Mouse (Mus musculus): ENCODE results near the gene Stx7.
A peak's percentile ranks its signal among the peaks of the same experiment; 100 is the strongest.
"Not testable (repeated sequence)": the region's sequence is repeated elsewhere in the genome, so short reads cannot be mapped to it uniquely, and the experiment has no call there.

Gene Stx7

DNA sequence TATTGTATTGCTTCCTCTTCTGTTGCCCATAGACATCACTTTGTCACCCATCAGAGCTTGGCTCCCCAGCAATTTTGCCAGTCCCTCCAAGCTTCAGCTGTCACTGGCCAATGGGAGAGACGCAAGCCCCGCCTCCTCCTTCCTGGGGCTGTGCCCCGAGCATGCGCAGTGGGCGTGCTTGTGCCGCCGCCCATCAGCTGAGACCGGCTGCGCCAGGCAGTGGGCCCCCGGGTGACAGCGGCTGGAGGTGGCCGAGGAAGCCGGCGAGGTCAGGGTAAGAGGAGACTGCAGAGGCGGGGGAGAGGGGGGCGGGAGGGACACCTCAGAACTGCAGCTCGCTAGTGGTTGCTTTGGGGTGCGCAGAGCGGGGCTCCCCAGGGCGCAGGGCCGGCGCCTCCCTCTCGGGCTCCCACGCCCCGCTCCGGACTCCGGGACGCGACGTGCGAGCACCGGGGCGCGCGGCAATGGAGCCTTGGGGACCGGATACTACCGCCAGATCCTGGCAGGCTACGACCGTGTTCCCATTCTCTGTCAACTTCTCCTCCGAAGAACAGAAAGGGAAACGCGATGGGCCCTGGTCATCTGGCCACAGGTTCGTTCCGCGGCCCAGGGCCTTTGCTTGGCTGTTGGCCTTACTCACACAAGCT, at the start of gene Stx7:
TSS of gene Stx7 (plus strand) at position 168 of the 647 bp plus-strand sequence.
- DNase-seq: peak; percentile 93

DNA sequence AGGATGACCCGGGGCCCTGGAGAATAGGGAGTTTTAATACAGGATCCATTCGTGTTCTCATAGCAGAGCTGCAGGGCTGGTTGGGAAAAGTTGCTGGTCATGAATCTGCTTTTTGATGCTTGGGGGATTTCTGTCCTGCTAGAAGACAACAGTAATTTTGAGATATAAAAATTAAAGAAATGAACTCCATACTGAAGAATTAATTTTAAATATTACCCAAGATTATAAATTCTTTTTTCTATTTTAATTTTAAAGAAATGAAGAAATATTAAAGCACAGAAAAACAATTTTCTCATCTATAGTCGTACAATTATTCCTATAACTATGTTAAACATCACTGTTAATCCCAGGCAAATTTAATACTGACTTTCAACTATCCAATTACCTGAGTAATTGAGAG, 47.3 kb upstream of the Stx7 start, which contains the start of gene Taar8c:
TSS of gene Taar8c (minus strand) at position 101 of the 400 bp plus-strand sequence.
- not testable (repeated sequence) for DNase-seq

DNA sequence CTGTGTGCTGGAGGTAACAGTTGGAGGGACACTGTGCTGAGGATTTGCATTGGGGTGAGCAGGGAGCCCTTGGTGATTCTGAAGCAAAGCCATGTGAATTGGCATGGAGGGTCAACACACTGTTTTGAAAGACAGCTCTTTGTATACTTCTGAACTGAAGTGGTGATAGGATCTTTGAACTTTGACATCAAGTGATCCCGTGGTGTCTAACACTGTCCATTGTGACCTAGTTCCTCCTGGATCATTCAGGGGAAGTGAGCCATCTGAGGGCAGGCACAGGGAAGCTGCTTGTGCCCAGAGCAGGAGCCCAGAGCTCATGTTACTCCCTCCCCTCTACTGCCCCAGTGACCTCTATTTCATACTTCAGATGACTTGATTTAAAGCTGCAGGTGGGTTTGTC, 45.8 kb upstream of the Stx7 start:
- not testable (repeated sequence) for DNase-seq

DNA sequence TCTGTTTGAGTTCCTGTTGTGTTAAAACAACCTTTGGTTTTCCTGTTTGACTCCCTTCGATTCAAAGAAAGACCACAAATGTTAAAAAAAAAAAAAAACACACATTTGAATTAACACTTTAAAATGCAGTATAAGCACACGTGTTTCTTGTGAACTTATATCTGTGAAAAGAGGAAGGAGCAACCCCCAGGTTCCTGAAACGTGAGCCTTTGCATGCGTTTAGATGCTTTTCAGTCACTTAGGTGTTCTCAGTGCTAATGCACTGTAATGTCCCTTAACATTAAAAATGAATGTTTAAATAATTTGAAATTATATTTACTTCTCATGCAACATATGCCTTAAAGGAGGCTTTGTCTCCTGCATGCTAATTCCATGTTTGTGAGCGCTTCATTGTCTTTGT, 41.4 kb upstream of the Stx7 start:
- DNase-seq: no peak

DNA sequence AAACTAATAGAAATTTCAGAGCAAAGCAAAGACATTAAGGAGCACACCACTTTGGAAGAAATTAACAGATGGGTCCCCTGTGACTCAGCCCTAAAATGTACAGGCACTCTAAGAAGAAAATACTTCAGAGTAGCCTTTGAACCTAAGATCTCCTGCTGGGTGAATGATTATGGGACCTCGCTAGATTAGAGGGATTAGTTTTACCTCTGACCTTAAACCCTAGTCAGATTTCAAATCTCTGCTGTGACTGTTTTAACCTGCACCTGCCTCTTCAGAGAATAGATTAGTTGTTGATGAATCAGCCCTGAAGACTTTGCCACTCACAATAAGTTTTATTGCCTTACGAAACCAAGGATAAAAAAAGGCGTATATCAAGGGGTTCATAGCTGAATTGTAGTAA, 40.9 kb upstream of the Stx7 start:
- no peak for DNase-seq

- DNase-seq: not testable (repeated sequence)
These were observed 39.7 kb upstream of the Stx7 start, which contains the start of gene Taar9 for GRCm38 (mm10) chr10:24109434-24109833. Gene Taar9, minus strand, starts transcription at chr10:24109534.

DNA sequence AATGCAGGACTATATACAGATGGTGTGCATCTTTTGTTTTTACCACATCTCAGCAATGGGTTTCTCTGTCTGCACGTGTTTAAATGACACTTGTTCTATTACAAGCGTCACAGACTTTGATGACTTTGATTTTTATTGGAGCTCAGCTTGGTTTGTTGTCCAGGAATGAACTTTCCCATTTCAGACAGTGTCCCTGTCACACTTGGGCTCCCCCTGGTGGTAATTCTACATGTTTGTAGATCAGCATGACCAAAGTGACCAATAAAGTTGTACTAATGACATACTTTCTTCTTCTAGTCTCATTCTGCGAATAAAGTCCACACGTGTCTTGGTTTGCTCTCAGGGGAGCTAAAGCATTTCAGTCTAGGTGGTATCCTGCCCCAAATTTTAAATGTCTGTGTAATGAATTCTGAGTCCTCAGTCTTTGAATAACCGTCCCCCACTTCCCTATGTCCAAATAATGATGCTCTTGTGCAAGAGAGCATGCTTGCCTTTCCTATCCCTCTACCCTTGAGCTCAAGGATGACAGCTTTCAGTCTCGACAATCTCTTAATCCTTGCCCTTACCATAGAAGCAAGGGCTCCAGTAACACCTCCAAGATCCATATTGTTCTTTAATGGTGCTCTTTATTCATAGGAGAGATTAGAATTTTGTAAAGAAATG, 37.9 kb upstream of the Stx7 start:
- DNase-seq: no peak

DNA sequence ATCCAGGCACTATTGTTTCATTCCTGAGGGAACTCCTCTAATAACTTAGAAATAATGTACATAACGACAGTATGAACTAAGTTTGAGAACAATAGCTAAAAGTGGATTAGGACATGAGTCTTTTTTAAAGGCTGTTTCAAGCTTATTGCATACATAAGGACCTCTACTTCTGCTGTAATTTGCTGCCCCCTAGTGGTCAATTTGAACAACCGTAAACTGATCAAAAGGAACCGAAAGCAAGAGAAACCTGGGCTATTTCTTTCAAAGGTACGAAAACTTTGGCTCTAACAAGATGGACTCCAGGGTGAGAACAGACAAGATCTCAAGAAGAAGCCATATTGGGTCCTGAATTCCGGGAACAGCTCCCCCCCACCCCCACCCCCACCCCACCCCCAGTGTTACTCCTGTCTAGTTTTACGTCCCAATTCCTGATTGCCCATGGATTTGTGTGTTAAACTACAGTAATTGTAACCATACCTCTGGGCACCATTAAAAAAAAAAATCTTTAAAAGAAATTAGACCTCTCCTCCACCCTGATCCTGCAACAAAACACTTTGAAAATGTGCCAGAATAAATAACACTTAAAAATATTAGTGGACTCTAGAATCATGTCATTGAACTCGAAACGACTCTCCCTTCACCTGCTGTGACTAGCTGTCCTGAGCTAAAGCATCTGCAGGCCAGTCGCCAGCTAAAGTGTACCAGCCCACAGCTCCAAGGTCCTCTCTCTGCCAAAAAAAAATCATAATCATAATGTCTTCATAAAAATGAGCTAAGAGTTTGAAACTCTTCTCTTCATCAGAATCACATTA, 17.4 kb upstream of the Stx7 start:
- DNase-seq: no peak

DNA sequence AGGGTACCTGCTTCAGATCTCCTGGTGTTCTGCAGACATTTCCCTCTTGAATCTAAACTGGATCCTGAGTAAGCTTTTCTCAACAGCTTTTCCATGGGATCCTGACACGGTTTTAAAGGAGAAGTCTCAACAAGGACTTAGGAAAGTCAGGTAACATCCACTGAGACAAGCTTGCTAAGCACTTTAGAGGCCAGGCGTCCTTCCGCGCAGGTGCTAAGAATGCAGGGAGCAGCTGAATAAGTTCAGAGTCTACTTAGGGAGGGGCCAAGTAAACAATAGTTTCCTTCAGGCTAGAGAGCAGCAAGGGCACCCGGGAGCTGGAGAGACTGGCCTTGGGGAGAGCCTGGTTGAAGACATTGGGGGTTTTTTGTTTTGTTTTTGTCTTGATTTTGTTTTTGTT, 16.8 kb upstream of the Stx7 start:
- DNase-seq: no peak

DNA sequence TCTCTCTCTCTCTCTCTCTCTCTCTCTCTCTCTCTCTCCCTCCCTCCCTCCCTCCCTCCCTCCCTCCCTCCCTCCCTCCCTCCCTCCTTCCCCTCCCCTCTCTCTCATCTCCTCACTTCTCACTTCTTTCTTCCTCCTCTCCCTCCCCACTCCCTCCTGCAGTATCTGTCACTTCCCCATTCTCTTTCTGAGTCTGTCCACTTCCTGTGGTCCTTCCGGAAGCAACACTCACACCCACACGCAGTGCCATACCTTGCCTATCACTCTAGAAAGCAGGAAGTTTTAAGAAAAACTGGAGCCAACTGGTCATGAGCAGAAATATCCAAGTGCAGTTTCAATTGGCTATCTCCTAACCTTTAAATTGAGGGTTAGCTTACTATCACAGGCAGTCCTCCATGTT, 16.0 kb upstream of the Stx7 start:
- DNase-seq: no peak

DNA sequence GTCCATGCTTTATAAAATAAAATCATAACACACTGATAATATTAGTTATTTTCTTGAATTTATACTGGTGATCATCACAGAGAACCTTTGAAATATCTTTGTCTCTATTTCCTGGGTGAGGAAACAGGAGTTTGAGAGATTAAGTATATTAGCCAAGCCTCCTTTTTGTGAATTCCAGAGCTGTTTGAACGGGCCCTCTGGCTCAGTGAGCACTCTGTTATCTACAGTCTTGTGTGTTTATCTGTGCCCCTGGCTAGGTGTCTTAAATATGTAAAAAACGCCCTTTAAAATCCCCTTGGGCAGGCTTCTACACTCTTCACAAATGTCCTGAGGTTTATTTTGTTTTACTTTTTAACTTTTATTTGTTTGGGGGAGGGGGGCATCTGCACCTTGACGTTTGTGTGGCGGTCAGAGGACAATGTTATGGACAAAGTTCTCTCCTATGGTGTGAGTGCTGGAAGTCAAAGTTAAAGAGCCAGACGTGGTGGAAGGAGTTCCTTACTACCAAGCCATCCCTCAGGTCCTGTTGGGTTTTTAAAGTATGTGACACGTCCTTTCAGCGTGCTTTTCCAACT, 14.9 kb upstream of the Stx7 start:
- no peak for DNase-seq

GRCm38 (mm10) chr10:24138623-24139261, 10.4 kb upstream of the Stx7 start:
- DNase-seq: no peak

DNA sequence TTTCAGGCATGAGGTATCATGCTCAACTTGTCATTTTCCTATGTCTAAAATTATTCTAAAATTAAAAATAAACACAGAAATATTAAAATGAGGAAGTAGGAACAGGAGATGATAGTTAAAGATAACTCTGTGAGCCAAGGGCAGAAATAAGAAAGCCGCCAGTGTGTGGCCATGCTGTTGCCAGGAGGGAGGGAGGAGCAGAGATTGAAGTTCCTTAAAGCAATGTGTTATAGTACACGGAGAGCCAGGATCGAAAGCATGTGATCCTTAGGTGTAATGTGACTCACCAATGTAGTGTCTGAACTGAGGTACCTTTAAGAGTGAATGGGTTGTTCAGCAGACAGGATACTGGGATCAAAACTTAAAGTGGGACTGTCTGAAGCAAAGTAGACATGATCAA, 6.4 kb upstream of the Stx7 start:
- no peak for DNase-seq

GRCm38 (mm10) chr10:24150086-24150485, 984 bp downstream of the Stx7 start:
- no peak for DNase-seq

DNA sequence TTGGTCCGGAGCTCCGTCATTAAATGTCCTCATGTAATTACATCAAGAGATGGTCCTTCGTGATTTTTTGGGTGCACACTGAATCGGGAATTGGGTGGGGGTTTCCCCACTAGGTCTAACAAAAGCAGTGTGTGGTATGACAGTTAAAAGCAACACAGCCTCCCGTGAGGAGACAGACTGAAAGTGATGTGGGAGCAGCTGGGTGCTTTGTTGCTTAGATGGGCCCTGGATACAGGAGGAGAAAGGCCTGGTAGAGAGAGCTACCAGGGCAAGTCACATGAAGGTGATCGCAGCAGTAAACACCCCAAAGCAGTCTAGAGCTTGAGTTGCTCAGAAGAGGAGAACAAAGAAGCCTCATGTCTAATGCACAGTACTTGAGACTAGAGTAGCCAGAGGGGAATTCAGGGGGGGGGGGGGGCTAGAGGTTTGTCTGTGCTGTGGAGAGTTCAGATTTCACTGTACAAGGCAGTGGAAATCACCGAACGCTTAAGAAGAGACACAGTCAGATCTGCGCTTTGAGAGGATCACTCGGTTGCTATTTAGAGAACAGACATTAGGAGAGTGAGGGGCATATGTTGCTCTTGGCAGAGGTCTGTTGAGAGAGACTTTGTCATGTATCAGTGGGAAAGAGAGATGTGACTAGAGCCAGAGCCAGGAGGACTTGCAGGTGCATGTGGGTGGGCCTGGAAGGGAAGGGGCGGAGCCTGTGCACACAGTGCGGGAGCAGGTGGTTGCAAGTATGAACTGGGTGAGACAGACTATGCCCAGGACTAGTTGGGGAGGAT, 9.6 kb downstream of the Stx7 start:
- DNase-seq: no peak

- no peak for DNase-seq
These were observed 10.5 kb downstream of the Stx7 start for GRCm38 (mm10) chr10:24159575-24159974.

DNA sequence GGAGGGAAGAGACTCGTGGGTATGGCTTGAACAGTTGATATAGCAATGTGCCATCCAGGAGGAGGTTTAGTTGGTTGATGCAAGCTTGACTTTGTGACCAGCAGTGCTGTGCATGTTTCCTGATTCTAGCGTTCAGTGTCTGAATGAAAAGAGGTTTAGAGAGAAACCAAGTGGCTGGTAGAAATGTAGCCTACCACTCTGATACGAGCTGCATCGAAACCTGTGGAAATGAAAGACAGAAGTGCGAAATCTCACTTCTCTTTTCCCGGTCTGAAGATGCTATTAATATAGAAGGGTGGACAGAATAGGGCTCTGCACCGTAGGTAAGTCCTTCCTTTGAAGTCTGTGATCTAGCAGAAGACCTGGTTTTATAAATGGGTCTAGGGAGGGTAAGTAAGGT, 11.2 kb downstream of the Stx7 start:
- DNase-seq: no peak

- no peak for DNase-seq
These were observed 15.2 kb downstream of the Stx7 start for GRCm38 (mm10) chr10:24164137-24164908.

DNA sequence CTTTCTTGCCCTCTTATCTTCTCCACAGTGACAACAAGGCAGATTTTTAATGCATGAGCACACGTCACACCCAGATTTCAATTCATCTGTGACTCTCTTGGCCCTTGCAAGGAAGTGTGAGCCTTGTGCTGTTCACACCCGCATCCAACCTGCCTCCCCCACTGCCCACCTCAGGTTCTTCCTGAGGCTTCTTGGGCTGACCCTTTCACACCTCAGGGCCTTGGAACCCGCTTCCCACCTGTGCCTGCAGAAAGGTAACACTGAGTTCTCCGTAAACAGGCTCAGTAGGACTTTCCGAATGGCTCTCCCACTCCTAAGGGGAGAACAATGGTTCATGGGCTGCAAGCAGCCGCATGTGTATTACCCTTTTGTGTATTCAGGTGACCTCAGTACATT, 15.8 kb downstream of the Stx7 start:
- DNase-seq: no peak

- no peak for DNase-seq
These were observed 16.5 kb downstream of the Stx7 start for GRCm38 (mm10) chr10:24165526-24166055.

DNA sequence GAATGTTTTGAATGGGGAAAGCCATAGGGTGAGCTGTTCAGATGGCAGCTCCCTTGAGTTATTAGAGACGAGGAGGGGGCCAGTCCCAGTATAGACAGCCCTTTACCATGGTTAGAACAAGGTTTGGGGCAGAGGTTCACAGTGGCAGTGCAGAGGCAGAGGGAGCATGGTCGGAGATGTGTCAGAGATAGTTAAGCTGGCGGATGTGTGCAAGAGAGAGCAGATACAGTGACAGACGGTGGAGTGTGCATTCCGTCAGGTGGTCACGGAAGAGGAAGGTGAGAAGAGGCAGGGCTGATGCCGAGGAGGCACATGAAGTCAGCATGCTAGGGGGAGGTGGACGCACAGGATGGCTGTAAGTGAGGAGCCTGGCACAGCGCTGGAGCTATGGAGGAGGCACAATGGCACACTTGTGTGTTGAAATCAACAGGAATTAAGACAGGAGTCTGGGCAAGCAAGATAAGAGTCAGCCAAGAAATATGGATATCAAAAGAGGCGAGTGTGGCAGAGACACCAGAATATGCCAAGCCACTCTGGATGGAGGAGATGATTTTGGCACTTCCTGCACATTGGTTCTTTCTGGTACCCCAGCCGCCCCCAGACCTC, 19.0 kb downstream of the Stx7 start:
- no peak for DNase-seq

Data from right cerebral cortex, postnatal 25 days (tissue).